Mouse (Mus musculus) MEL (cell line): ENCODE measurements at regions not wholly inside any gene's neighbourhood (a gene's known extent, or its start where the extent isn't known, plus 50 kb on each side); places are given as distances from the start of the nearest gene placed in this dataset.

Source experiments
- DNase-seq: peaks from one replicate; pipeline ENCODE4 v3.0.0; 2011; ENCODE audit warnings: low read depth, low spot score
- H3K27ac ChIP-seq: 2 replicates; pipeline ENCODE4 v1.5.1; 2012; ENCODE audit warnings: low read depth, mild to moderate bottlenecking, control low read depth, low read length, moderate library complexity; ENCODE audit not compliant: control insufficient read depth
- H3K27me3 ChIP-seq, 2 experiments: fragments of 150-350 bp in 1 of 2; sonication (generic) in 1 of 2; 2 replicates each; pipeline ENCODE4 v1.6.1; 2012; ENCODE audit warnings: low read length in 2 of 2, mild to moderate bottlenecking in 2 of 2, improper control_type of control experiment in 1 of 2, moderate library complexity in 1 of 2; ENCODE audit not compliant: insufficient read depth in 2 of 2, control insufficient read depth in 1 of 2
- H3K36me3 ChIP-seq, 2 experiments: 2 replicates each; pipeline ENCODE4 v1.6.1; 2012 to 2014; ENCODE audit warnings: low read length in 2 of 2, improper control_type of control experiment in 1 of 2, inconsistent platforms in 1 of 2, mild to moderate bottlenecking in 1 of 2; ENCODE audit not compliant: insufficient read depth in 2 of 2, control insufficient read depth in 1 of 2
- H3K4me1 ChIP-seq, 2 experiments: fragments of 150-350 bp in 1 of 2; sonication (generic) in 1 of 2; 2 replicates each; pipeline ENCODE4 v1.6.1; 2012; ENCODE audit warnings: low read length in 2 of 2, improper control_type of control experiment in 1 of 2, mild to moderate bottlenecking in 1 of 2; ENCODE audit not compliant: insufficient read depth in 2 of 2, control insufficient read depth in 1 of 2
- H3K4me3 ChIP-seq, 2 experiments: fragments of 150-350 bp in 1 of 2; sonication (generic) in 1 of 2; 2 replicates each; pipeline ENCODE4 v1.5.1; 2012; ENCODE audit warnings: low read depth in 2 of 2, low read length in 2 of 2, mild to moderate bottlenecking in 2 of 2, moderate library complexity in 2 of 2, control low read depth in 1 of 2, improper control_type of control experiment in 1 of 2; ENCODE audit not compliant: control insufficient read depth in 1 of 2, insufficient read depth in 1 of 2
- H3K79me2 ChIP-seq: 2 replicates; pipeline ENCODE4 v1.6.1; 2012; ENCODE audit warnings: mild to moderate bottlenecking, low read length, moderate library complexity; ENCODE audit not compliant: control insufficient read depth, poor library complexity, insufficient read depth
- H3K9ac ChIP-seq: 2 replicates; pipeline ENCODE4 v1.6.1; 2012; ENCODE audit warnings: low read depth, mild to moderate bottlenecking, control low read depth, low read length, moderate library complexity; ENCODE audit not compliant: control insufficient read depth, poor library complexity, severe bottlenecking
- H3K9me3 ChIP-seq: fragments of 150-350 bp; sonication (generic); replicated peaks from 2 replicates; pipeline ENCODE4 v1.6.1; 2012; ENCODE audit warnings: mild to moderate bottlenecking, low read length, improper control_type of control experiment, moderate library complexity; ENCODE audit not compliant: insufficient read depth
- CHD1 ChIP-seq: IDR thresholded peaks from 2 replicates; pipeline ENCODE4 v1.6.1; 2012; ENCODE audit warnings: low read depth, mild to moderate bottlenecking, inconsistent platforms, low read length, improper control_type of control experiment
- CHD2 ChIP-seq: IDR thresholded peaks from 2 replicates; pipeline ENCODE4 v1.6.1; 2011; ENCODE audit warnings: low read length, improper control_type of control experiment
- E2F4 ChIP-seq: IDR thresholded peaks from 2 replicates; pipeline ENCODE4 v1.6.1; 2011; ENCODE audit warnings: low read depth, low read length, improper control_type of control experiment, borderline replicate concordance
- ELF1 ChIP-seq: IDR thresholded peaks from 2 replicates; pipeline ENCODE4 v1.6.1; 2014; ENCODE audit warnings: low read depth, mild to moderate bottlenecking, inconsistent platforms, low read length, improper control_type of control experiment, moderate library complexity
- EP300 ChIP-seq, 2 experiments: IDR thresholded peaks; 2 replicates each; pipeline ENCODE4 v1.6.1; 2011; ENCODE audit warnings: improper control_type of control experiment in 2 of 2, low read length in 2 of 2, low read depth in 1 of 2, mild to moderate bottlenecking in 1 of 2
- ETS1 ChIP-seq: IDR thresholded peaks from 2 replicates; pipeline ENCODE4 v1.6.1; 2012; ENCODE audit warnings: low read depth, mild to moderate bottlenecking, inconsistent platforms, low read length, improper control_type of control experiment, moderate library complexity
- GABPA ChIP-seq: IDR thresholded peaks from 2 replicates; pipeline ENCODE4 v1.6.1; 2012; ENCODE audit warnings: low read depth, mild to moderate bottlenecking, inconsistent platforms, low read length, improper control_type of control experiment, moderate library complexity
- GATA1 ChIP-seq: IDR thresholded peaks from 2 replicates; pipeline ENCODE4 v1.6.1; 2011; ENCODE audit warnings: low read depth, low read length, improper control_type of control experiment
- JUND ChIP-seq: IDR thresholded peaks from 2 replicates; pipeline ENCODE4 v1.6.1; 2011; ENCODE audit warnings: low read depth, mild to moderate bottlenecking, improper control_type of control experiment, low read length
- MAX ChIP-seq: IDR thresholded peaks from 2 replicates; pipeline ENCODE4 v1.6.1; 2011; ENCODE audit warnings: low read length, improper control_type of control experiment
- MEF2A ChIP-seq: IDR thresholded peaks from 2 replicates; pipeline ENCODE4 v1.6.1; 2014; ENCODE audit warnings: low read depth, mild to moderate bottlenecking, inconsistent platforms, low read length, improper control_type of control experiment; ENCODE audit not compliant: poor library complexity, insufficient replicate concordance, severe bottlenecking; ENCODE audit errors: extremely low read depth
- MYC ChIP-seq: IDR thresholded peaks from 2 replicates; pipeline ENCODE4 v1.6.1; 2011; ENCODE audit warnings: low read depth, mild to moderate bottlenecking, low read length, improper control_type of control experiment, moderate library complexity
- POLR2AphosphoS5 ChIP-seq: IDR thresholded peaks from 2 replicates; pipeline ENCODE4 v1.6.1; 2012; ENCODE audit warnings: low read depth, borderline replicate concordance, mild to moderate bottlenecking, inconsistent platforms, low read length, moderate library complexity, mixed read lengths
- RAD21 ChIP-seq: IDR thresholded peaks from 2 replicates; pipeline ENCODE4 v1.6.1; 2011; ENCODE audit warnings: mild to moderate bottlenecking, low read depth, low read length, improper control_type of control experiment
- SIN3A ChIP-seq: IDR thresholded peaks from 2 replicates; pipeline ENCODE4 v1.6.1; 2012; ENCODE audit warnings: low read length, improper control_type of control experiment, inconsistent platforms
- TBP ChIP-seq: IDR thresholded peaks from 2 replicates; pipeline ENCODE4 v1.8.0; 2011; ENCODE audit warnings: low read depth, low read length, improper control_type of control experiment
- TCF12 ChIP-seq: IDR thresholded peaks from 2 replicates; pipeline ENCODE4 v1.6.1; 2014; ENCODE audit warnings: low read depth, mild to moderate bottlenecking, inconsistent platforms, low read length, improper control_type of control experiment, moderate library complexity
- ZC3H11A ChIP-seq: IDR thresholded peaks from 2 replicates; pipeline ENCODE4 v1.6.1; 2012; ENCODE audit warnings: low read depth, mild to moderate bottlenecking, inconsistent platforms, low read length, improper control_type of control experiment
- ZMIZ1 ChIP-seq: IDR thresholded peaks from 2 replicates; pipeline ENCODE4 v1.6.1; 2012; ENCODE audit warnings: low read depth, mild to moderate bottlenecking, inconsistent platforms, low read length, improper control_type of control experiment, moderate library complexity

- Histone ChIP-seq H3K27me3 (no peaks in the 10 kb centered on the region), H3K9ac (no peak overlapping the region), H3K36me3 (no peaks in the 10 kb centered on the region), H3K9me3 (no peaks in the 10 kb centered on the region), H3K4me1 (no peaks in the 10 kb centered on the region), H3K27ac (no peak overlapping the region), H3K4me3 (no peak overlapping the region), H3K79me2 (no peaks in the 10 kb centered on the region)
- TF ChIP-seq EP300 (IDR thresholded peaks at IDR 0.05; ENCODE audit: low read depth in 1 of 2, low read length in 2 of 2) (no peak), POLR2AphosphoS5 (no peak), MYC (no peak), TBP (no peak), ETS1 (no peak), TCF12 (no peak), ELF1 (no peak), GABPA (no peak)
- no peak for DNase-seq
Observed at GRCm38 (mm10) chr8:33004570-33004969, 423.9 kb upstream of the 5930422O12Rik start.

- H3K4me3 ChIP-seq: no peak overlapping the region
- no peak for TF ChIP-seq SIN3A
- no peak for TF ChIP-seq MEF2A
- TF ChIP-seq RAD21: no peak
- no peak for TF ChIP-seq GATA1
- TF ChIP-seq MAX: no peak
- TF ChIP-seq JUND: no peak
- TF ChIP-seq E2F4: no peak
- TF ChIP-seq ZC3H11A: no peak
- no peak for TF ChIP-seq EP300 (IDR thresholded peaks at IDR 0.05; ENCODE audit: low read depth in 1 of 2, low read length in 2 of 2)
- TF ChIP-seq ETS1: no peak
- TF ChIP-seq CHD2: no peak
- TF ChIP-seq CHD1: no peak
- TF ChIP-seq ZMIZ1: no peak
- TF ChIP-seq TCF12: no peak
- H3K79me2 ChIP-seq: no peaks in the 10 kb centered on the region
- no peak overlapping the region for H3K27ac ChIP-seq
- H3K27me3 ChIP-seq: no peaks in the 10 kb centered on the region
- H3K9ac ChIP-seq: no peak overlapping the region
- DNase-seq: no peak
- no peaks in the 10 kb centered on the region for H3K4me1 ChIP-seq
- no peaks in the 10 kb centered on the region for H3K9me3 ChIP-seq
- no peaks in the 10 kb centered on the region for H3K36me3 ChIP-seq
Observed at GRCm38 (mm10) chr8:33010106-33010505, 418.4 kb upstream of the 5930422O12Rik start.
